ENCODE assay signal across 8 mouse cellular contexts in genomic region chr2:124927882-124928758, GRCm38 (mm10).
DNase-seq lines count a peak whose midpoint lies in the region; ATAC-seq lines count a peak whose summit lies in the region.

No protein-coding gene starts in this region.

- H3K9me3 ChIP-seq in limb, embryonic 13.5 days: no peaks in the 10 kb centered on the region
- no peaks in the 10 kb centered on the region for H3K9me3 ChIP-seq in neural tube, embryonic 12.5 days

- H3K4me1 ChIP-seq in limb, embryonic 13.5 days: peaks cover 4% of the 10 kb centered on the region; the same call in 1 of the 2 replicates
- 0 out of 2 replicates have a peak, but pooled peaks cover 9% of the 10 kb centered on the region for H3K4me1 ChIP-seq in neural tube, embryonic 12.5 days

- ATAC-seq in limb, embryonic 13.5 days (ENCODE audit: low FRiP score, low read depth): peak; percentile 40; the same call in 1 of the 2 replicates
- ATAC-seq in neural tube, embryonic 12.5 days (ENCODE audit: low FRiP score, low read depth): peak; percentile 81; the same call in 1 of the 2 replicates
- no peak for ATAC-seq in inflammation-experienced regulatory T-cells, adult 6 months

- H3K4me2 ChIP-seq in limb, embryonic 13.5 days (replicated peaks): no peak overlapping the region
- no peak overlapping the region for H3K4me2 ChIP-seq in neural tube, embryonic 12.5 days (replicated peaks)

- 88% methylated on average over 10 of the region's 10 CpGs for WGBS in limb, embryonic 13.5 days
- WGBS in neural tube, embryonic 12.5 days: 91% methylated on average over 10 of the region's 10 CpGs

- H3K27me3 ChIP-seq in limb, embryonic 13.5 days: no peaks in the 10 kb centered on the region
- no peaks in the 10 kb centered on the region for H3K27me3 ChIP-seq in neural tube, embryonic 12.5 days (replicated peaks)

- no peak overlapping the region for H3K27ac ChIP-seq in limb, embryonic 13.5 days
- H3K27ac ChIP-seq in neural tube, embryonic 12.5 days: no peak overlapping the region

- no peak overlapping the region for H3K4me3 ChIP-seq in limb, embryonic 13.5 days
- no peak overlapping the region for H3K4me3 ChIP-seq in neural tube, embryonic 12.5 days

- no peaks in the 10 kb centered on the region for H3K36me3 ChIP-seq in limb, embryonic 13.5 days
- H3K36me3 ChIP-seq in neural tube, embryonic 12.5 days: no peaks in the 10 kb centered on the region

- peak; percentile 3 for DNase-seq in thymus, postnatal 14 days
- DNase-seq in thymus, adult 18-20 months: no peak
- peak; percentile 46 to 55 for DNase-seq in cerebellum, postnatal 4 days (ENCODE audit: low spot score in 2 of 2)
- DNase-seq in gastrocnemius, adult 8-10 months (ENCODE audit: low spot score in 2 of 2): peak; percentile 15 to 17
- DNase-seq in kidney, adult 8-10 months: peak; percentile 20 to 57

- H3K9ac ChIP-seq in limb, embryonic 13.5 days: no peak overlapping the region
- no peak overlapping the region for H3K9ac ChIP-seq in neural tube, embryonic 12.5 days

Comparison
In these comparisons a context has a peak if more than half of its experiments do, and no peak if none do; other contexts are left out.
1. DNase-seq: peak in thymus, postnatal 14 days (single experiment), cerebellum, postnatal 4 days (2 of 2), gastrocnemius, adult 8-10 months (2 of 2) and kidney, adult 8-10 months (2 of 2); none in thymus, adult 18-20 months (0 of 2).